Mouse (Mus musculus): ENCODE results near the gene Nabp2.

Nabp2 gene

GRCm38 (mm10) chr10:128367899-128368401, 43.3 kb downstream of the Nabp2 start:
- CTCF ChIA-PET = no interaction called here

- CTCF ChIA-PET = interaction anchor here (1.1 to 1.7 kb wide), 3 partner anchors 9 to 87 kb away, joined by 3 to 6 read pairs (median 4); no protein-coding TSS in a partner anchor
Measured at GRCm38 (mm10) chr10:128362568-128362967, 48.7 kb downstream of the Nabp2 start.

GRCm38 (mm10) chr10:128361836-128362235, 49.5 kb downstream of the Nabp2 start:
- CTCF ChIA-PET = interaction anchor here (0.6 to 1.7 kb wide), 3 partner anchors 8 to 267 kb away, joined by 3 to 6 read pairs (median 4); no protein-coding TSS in a partner anchor

DNA sequence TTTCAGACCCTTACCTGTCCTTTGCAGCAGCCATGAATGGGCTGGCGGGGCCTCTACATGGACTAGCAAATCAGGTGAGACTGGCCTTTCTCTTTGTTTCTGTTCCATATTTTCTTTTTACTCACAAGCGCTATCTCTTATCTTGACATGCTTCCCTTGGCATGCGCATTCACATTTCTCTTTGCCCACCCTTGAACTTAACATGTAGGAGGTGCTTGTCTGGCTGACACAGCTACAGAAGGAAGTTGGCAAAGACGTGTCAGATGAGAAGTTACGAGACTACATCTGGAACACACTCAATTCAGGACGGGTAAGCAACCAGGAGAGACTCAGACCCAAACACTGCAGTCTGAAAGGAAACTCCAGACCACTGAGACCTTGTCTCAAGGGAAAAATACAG, 52.1 kb downstream of the Nabp2 start:
- CTCF ChIA-PET = interaction anchor here (0.6 kb wide), 1 partner anchor 65 kb away, joined by 4 read pairs; no protein-coding TSS in a partner anchor

DNA sequence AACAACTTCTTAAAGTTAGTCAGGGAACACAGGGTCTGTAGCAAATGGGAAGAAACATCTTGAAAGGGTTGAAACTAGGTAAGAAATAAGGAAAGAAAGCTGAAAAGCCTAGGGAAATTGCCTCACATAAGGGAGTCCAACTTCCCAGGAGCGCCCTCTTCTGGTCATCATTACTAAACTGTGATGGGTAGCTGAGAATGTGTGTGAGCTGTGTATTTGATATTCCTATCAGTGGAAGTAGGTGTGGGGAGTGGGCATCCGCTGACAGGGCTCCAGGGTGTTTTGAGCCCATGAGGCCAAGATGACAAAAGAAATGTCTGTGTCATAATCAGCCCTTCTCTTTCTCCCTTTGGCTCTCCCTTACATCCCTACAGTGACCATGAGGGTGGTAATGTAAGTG, 52.5 kb downstream of the Nabp2 start:
- CTCF ChIA-PET = interaction anchor here (0.6 kb wide), 1 partner anchor 65 kb away, joined by 4 read pairs; no protein-coding TSS in a partner anchor
